Comparison of ENCODE assay signal across 14 mouse cellular contexts in the genomic region with DNA sequence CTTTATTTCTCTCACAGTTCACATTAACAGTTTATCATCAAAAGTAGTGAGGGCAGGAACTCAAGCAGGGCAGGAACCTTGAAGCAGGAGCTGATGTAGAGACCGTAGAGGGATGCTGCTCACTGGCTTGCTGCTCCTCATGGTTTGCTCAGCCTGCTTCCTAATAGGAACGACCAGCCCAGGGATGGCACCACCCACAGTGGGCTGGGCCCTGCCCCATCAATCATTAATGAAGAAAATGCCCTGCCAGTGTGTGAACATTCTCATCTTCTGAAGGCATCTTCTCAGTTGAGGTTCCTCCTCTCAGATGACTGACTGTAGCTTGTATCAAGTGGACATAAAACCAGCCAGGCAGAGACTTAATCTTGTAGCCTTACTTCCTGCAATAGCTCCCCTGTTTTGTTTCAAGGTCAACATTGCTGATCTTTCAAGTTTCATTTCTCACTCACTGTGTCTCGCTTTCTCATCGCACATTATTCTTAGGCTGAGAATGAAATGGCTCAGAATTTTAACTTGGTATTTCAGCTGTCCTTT. TPM values are rescaled to one million over a fixed set of nuclear protein-coding genes. Genes with fewer than 3 reads are reported as not detected.
A peak's percentile ranks its signal among the peaks of the same experiment; 100 is the strongest.
DNase-seq lines count a peak whose midpoint lies in the region; ATAC-seq and TF ChIP-seq lines count a peak whose summit lies in the region.
"Had no signal": no experiment of that assay in that cellular context is flagged by ENCODE, and none has a peak within 500 bp of the region (broad histone marks: within the 10 kb centered on the region; RNA-seq: fewer than 3 reads in every experiment).

No protein-coding gene starts in this region.

- no peak overlapping the region for H3K4me2 ChIP-seq in forebrain, embryonic 15.5 days (replicated peaks)
- no peak overlapping the region for H3K4me2 ChIP-seq in forebrain, postnatal 0 days (ENCODE audit: low read depth)
- no peak overlapping the region for H3K4me2 ChIP-seq in liver, embryonic 16.5 days (ENCODE audit: low read depth, low read length)
- H3K4me2 ChIP-seq in liver, embryonic 12.5 days: no peak overlapping the region
- no peak overlapping the region for H3K4me2 ChIP-seq in hindbrain, postnatal 0 days (ENCODE audit: low read depth, low read length)
- H3K4me2 ChIP-seq: embryonic facial prominence, embryonic 15.5 days; limb, embryonic 15.5 days had no signal

- H3K27ac ChIP-seq in forebrain, embryonic 15.5 days (replicated peaks): peak overlapping the region; percentile 74
- no peak overlapping the region for H3K27ac ChIP-seq in forebrain, postnatal 0 days (ENCODE audit: low read depth, low read length)
- no peak overlapping the region for H3K27ac ChIP-seq in liver, embryonic 16.5 days (ENCODE audit: low read length)
- no peak overlapping the region; the same call in 1 of the 2 replicates for H3K27ac ChIP-seq in liver, embryonic 12.5 days
- no peak overlapping the region for H3K27ac ChIP-seq in hindbrain, postnatal 0 days
- H3K27ac ChIP-seq: embryonic facial prominence, embryonic 15.5 days; limb, embryonic 15.5 days had no signal

- no peaks in the 10 kb centered on the region for H3K9me3 ChIP-seq in forebrain, embryonic 15.5 days
- no peaks in the 10 kb centered on the region for H3K9me3 ChIP-seq in forebrain, postnatal 0 days (ENCODE audit: low read length)
- H3K9me3 ChIP-seq in liver, embryonic 16.5 days (replicated peaks; ENCODE audit: control insufficient read depth, low read length): no peaks in the 10 kb centered on the region
- H3K9me3 ChIP-seq in liver, embryonic 12.5 days (replicated peaks): no peaks in the 10 kb centered on the region
- H3K9me3 ChIP-seq in hindbrain, postnatal 0 days (ENCODE audit: low read length): no peaks in the 10 kb centered on the region
- H3K9me3 ChIP-seq: embryonic facial prominence, embryonic 15.5 days; G1E; limb, embryonic 15.5 days had no signal

- no peaks in the 10 kb centered on the region for H3K27me3 ChIP-seq in forebrain, embryonic 15.5 days
- H3K27me3 ChIP-seq in forebrain, postnatal 0 days (ENCODE audit: insufficient read depth, low read length): no peaks in the 10 kb centered on the region
- H3K27me3 ChIP-seq in liver, embryonic 16.5 days (ENCODE audit: control insufficient read depth, insufficient read depth, low read depth, low read length): no peaks in the 10 kb centered on the region
- H3K27me3 ChIP-seq in liver, embryonic 12.5 days (replicated peaks): no peaks in the 10 kb centered on the region
- H3K27me3 ChIP-seq in hindbrain, postnatal 0 days (ENCODE audit: insufficient read depth, low read length): no peaks in the 10 kb centered on the region
- H3K27me3 ChIP-seq: embryonic facial prominence, embryonic 15.5 days; limb, embryonic 15.5 days had no signal

- ATAC-seq in forebrain, embryonic 15.5 days (replicated peaks): no peak
- ATAC-seq in forebrain, postnatal 0 days: no peak
- ATAC-seq in liver, embryonic 16.5 days (ENCODE audit: low read depth): peak; percentile 45; the same call in 1 of the 2 replicates
- no peak for ATAC-seq in liver, embryonic 12.5 days
- no peak for ATAC-seq in hindbrain, postnatal 0 days

- WGBS in forebrain, embryonic 15.5 days: 80% methylated on average over 4 of the region's 4 CpGs
- 72% methylated on average over 4 of the region's 4 CpGs for WGBS in forebrain, postnatal 0 days
- WGBS in liver, embryonic 16.5 days (ENCODE audit: insufficient replicate concordance): 62% methylated on average over 4 of the region's 4 CpGs
- WGBS in liver, embryonic 12.5 days (ENCODE audit: insufficient replicate concordance): 69% methylated on average over 4 of the region's 4 CpGs
- 77% methylated on average over 4 of the region's 4 CpGs for WGBS in hindbrain, postnatal 0 days

- TF ChIP-seq CTCF in forebrain, postnatal 0 days (IDR thresholded peaks at IDR 0.05; ENCODE audit: low read depth): no peak
- no peak for TF ChIP-seq CTCF in hindbrain, postnatal 0 days (IDR thresholded peaks at IDR 0.05; ENCODE audit: low read depth)

- H3K4me3 ChIP-seq in forebrain, embryonic 15.5 days: no peak overlapping the region
- no peak overlapping the region for H3K4me3 ChIP-seq in forebrain, postnatal 0 days (ENCODE audit: low read depth, low read length)
- H3K4me3 ChIP-seq in liver, embryonic 16.5 days (ENCODE audit: low read depth, low read length): no peak overlapping the region
- no peak overlapping the region for H3K4me3 ChIP-seq in liver, embryonic 12.5 days
- no peak overlapping the region for H3K4me3 ChIP-seq in hindbrain, postnatal 0 days (ENCODE audit: low read length)
- H3K4me3 ChIP-seq: embryonic facial prominence, embryonic 15.5 days; limb, embryonic 15.5 days had no signal

- H3K36me3 ChIP-seq in forebrain, embryonic 15.5 days: no peaks in the 10 kb centered on the region
- H3K36me3 ChIP-seq in forebrain, postnatal 0 days (ENCODE audit: insufficient read depth): no peaks in the 10 kb centered on the region
- H3K36me3 ChIP-seq in liver, embryonic 16.5 days (ENCODE audit: control insufficient read depth, insufficient read depth): no peaks in the 10 kb centered on the region
- H3K36me3 ChIP-seq in liver, embryonic 12.5 days: no peaks in the 10 kb centered on the region
- no peaks in the 10 kb centered on the region for H3K36me3 ChIP-seq in hindbrain, postnatal 0 days (ENCODE audit: insufficient read depth, low read length)
- H3K36me3 ChIP-seq: embryonic facial prominence, embryonic 15.5 days; limb, embryonic 15.5 days had no signal

- DNase-seq in forebrain, postnatal 0 days: no peak
- DNase-seq in kidney, postnatal 10 days: peak; percentile 42
- no peak for DNase-seq in right cerebral cortex, adult 2 months (ENCODE audit: low spot score in 2 of 2)
- DNase-seq in layer of hippocampus, adult 8-10 months (ENCODE audit: low spot score in 2 of 2): no peak
- no peak for DNase-seq in hindbrain, postnatal 0 days (ENCODE audit: low spot score)
- DNase-seq: gastrocnemius, postnatal 36 days; layer of hippocampus, postnatal 36 days; lung, postnatal 4 days had no signal

- peaks cover 40% of the 10 kb centered on the region for H3K4me1 ChIP-seq in forebrain, embryonic 15.5 days
- H3K4me1 ChIP-seq in forebrain, postnatal 0 days (ENCODE audit: insufficient read depth): 0 out of 2 replicates have a peak, but pooled peaks cover 5% of the 10 kb centered on the region
- H3K4me1 ChIP-seq in liver, embryonic 16.5 days (ENCODE audit: control insufficient read depth, low read depth, low read length): no peaks in the 10 kb centered on the region; the same call in 1 of the 2 replicates
- H3K4me1 ChIP-seq in liver, embryonic 12.5 days: peaks cover 18% of the 10 kb centered on the region
- 0 out of 2 replicates have a peak, but pooled peaks cover 7% of the 10 kb centered on the region for H3K4me1 ChIP-seq in hindbrain, postnatal 0 days (ENCODE audit: insufficient read depth, low read length)

- H3K9ac ChIP-seq in forebrain, embryonic 15.5 days (replicated peaks): no peak overlapping the region
- no peak overlapping the region for H3K9ac ChIP-seq in forebrain, postnatal 0 days
- no peak overlapping the region for H3K9ac ChIP-seq in liver, embryonic 16.5 days (ENCODE audit: low read depth, low read length)
- no peak overlapping the region for H3K9ac ChIP-seq in liver, embryonic 12.5 days
- no peak overlapping the region for H3K9ac ChIP-seq in hindbrain, postnatal 0 days (replicated peaks; ENCODE audit: low read length)
- H3K9ac ChIP-seq: embryonic facial prominence, embryonic 15.5 days; limb, embryonic 15.5 days had no signal

RNA-seq across cellular contexts. Expression of a gene that starts 24.5 kb away (rescaled TPM):
- polyA plus RNA-seq in forebrain, embryonic 15.5 days (2015; fragmentation: Nextera tagmentation; extraction: Ambion mirVana): 23.1 and 23.8 TPM in 2 replicates
- total RNA-seq in forebrain, postnatal 0 days (2014; rRNA removed): 81.1 and 89.5 TPM in 2 replicates
- polyA plus RNA-seq in forebrain, postnatal 0 days (2015; fragmentation: Nextera tagmentation; extraction: Ambion mirVana): 11.7 and 16.6 TPM in 2 replicates
- polyA plus RNA-seq in liver, embryonic 16.5 days (2015; fragmentation: Nextera tagmentation; extraction: Ambion mirVana): 8.2 and 9.0 TPM in 2 replicates
- 11.4 and 12.1 TPM in 2 replicates for polyA plus RNA-seq in liver, embryonic 12.5 days (2016; fragmentation: Nextera tagmentation; extraction: Ambion mirVana)
- total RNA-seq in layer of hippocampus, adult 8-10 months (2022): 10 to 100 TPM; 58.5 to 65.7 (median 62.7) TPM
- total RNA-seq in hindbrain, postnatal 0 days (2014; rRNA removed): 36.3 and 39.8 TPM in 2 replicates
- 15.4 and 15.8 TPM in 2 replicates for polyA plus RNA-seq in hindbrain, postnatal 0 days (2015; fragmentation: Nextera tagmentation; extraction: Ambion mirVana)
